Mouse (Mus musculus): ENCODE data around the gene Hip1r.

The Hip1r gene

DNA sequence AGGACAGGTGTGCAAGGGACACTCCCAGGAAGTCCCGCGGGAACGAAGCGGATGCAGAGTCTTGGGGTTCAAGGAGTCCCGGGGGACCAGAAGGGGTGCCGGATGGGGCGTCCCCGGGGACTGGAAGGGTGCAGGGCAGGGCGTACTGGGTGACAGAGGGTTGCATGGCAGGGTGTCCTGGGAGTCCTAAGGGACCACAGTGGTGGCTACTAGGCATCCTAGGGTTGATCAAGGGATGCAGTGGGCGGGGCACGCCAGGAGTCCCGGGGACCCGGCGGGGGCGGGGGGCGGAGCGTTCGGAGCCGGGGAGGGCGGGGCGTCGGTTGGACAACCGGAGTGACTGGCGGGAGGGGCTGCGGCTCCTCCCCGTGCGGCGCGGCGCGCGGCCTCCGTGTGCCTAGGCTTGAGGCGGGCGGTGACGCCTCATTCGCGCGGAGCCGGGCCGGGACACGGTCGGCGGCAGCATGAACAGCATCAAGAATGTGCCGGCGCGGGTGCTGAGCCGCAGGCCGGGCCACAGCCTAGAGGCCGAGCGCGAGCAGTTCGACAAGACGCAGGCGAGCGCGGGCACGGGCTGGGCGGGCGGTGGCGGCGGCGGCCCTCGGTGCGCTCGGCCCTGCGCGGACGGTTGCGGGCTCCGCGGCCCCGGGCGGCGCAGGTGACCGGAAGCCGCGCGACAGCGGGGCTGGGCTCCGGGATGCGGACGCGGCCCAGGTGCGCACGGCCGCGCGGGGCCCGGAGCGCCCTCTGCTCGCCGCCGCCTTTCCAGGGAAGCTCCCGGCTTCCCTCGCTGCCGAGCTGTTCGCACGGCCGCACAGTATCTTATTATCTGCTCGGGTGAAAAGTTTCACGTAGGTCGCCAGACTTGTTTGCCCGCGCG, at the start of gene Hip1r:
TSS of gene Hip1r (plus strand) at position 330 of the 880 bp plus-strand sequence.
- in situ Hi-C loops (cut with MboI; ENCODE audit: low sequenced_read_pairs): no loop called here

GRCm38 (mm10) chr5:123927118-123927517, 46.3 kb upstream of the Hip1r start, which contains the start of gene Gm43518:
TSS of gene Gm43518 (plus strand) at chr5:123927418.
- in situ Hi-C loops (cut with MboI; ENCODE audit: low sequenced_read_pairs): no loop called here

DNA sequence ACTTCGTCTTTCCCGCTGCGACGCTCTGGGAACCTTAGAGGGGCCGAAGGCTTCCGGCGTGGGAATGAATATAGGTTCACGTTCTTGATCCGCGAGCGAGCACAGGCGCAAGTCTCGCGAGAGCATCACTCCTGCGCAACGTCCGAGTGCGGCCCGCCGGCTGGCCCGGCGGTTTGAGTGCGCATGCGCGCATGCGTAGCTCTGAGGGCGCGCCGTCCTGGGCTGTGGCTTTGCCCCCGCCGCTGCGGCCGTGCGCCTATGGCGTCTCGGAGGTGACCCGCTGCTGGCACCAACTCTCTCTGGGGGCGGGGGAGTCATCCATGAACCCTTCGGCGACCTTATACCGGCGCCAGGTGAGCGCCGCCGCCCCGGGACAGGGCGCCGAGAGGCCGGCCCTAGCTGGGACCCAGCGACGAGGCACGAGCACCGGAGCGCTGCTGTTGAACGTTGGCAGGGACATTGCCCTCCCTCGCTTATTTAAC, 42.9 kb upstream of the Hip1r start, which contains the start of gene Ccdc62:
TSS of gene Ccdc62 (plus strand) at position 172 of the 482 bp plus-strand sequence.
- in situ Hi-C loops (cut with MboI; ENCODE audit: low sequenced_read_pairs): no loop called here

GRCm38 (mm10) chr5:123931131-123931530, 42.3 kb upstream of the Hip1r start:
- in situ Hi-C loops (cut with MboI; ENCODE audit: low sequenced_read_pairs): no loop called here

DNA sequence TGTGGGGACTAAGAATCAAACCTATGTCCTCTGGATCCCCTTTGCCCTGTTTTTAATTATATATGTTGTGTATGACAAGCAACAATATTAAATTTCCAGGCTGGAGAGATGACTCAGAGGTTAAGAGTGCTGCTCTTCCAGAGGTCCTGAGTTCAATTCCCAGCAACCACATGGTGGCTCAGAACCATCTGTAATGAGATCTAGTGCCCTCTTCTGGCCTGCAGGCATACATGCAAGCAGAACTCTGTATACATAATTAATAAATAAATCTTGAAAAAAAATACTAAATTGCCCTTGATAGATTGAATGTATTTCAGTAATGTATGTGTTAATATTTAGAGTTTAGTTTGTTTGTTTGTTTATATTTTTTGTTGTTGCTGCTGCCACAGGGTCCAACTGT, 40.5 kb upstream of the Hip1r start:
- in situ Hi-C loops (cut with MboI; ENCODE audit: low sequenced_read_pairs): no loop called here

DNA sequence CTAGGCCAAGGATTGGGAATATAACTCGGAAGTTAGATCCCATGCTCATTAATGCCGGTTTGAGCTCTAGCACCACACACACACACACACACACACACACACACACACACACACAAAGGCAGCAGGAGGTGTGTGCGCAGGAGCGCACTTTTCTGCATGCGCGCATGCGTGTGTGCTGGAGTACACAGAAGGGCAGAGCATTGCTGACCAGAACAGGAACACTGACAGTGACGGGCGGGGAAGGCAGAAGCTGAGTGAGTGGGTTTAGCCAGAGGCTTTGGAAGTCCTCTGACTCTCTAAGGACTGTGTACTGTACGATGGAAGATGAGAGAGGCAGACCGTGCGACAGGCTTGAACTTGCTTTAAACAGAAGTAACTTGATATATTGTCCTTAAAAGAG, 39.9 kb upstream of the Hip1r start:
- in situ Hi-C loops (cut with MboI; ENCODE audit: low sequenced_read_pairs): no loop called here

DNA sequence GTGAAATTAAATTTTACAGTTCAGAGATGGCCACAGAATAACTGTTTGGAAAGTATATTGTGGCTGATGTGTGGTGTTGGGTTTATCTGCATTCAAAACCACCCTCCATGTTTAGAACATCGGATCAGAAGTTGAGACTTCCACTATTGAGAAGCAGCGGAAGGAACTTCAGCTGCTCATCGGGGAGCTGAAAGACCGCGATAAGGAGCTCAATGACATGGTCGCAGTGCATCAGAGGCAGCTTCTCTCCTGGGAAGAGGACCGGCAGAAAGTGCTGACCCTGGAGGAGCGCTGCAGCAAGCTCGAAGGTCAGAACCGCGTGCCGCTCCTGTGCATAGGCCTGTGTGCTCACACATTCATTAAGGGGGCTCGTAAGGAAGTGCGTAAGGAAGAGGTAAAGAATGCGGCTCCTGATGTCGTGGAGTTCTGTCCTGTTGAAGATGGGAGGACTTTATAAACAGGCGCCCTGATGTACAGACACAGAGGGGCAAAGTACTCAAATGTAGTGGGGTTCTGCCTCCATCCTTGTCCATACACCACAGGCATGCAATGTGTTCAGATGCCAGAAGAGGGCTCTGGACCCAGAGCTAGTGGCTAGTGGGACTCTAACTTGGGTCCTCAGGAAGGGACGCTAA, 39.4 kb upstream of the Hip1r start:
- in situ Hi-C loops (cut with MboI; ENCODE audit: low sequenced_read_pairs): no loop called here

DNA sequence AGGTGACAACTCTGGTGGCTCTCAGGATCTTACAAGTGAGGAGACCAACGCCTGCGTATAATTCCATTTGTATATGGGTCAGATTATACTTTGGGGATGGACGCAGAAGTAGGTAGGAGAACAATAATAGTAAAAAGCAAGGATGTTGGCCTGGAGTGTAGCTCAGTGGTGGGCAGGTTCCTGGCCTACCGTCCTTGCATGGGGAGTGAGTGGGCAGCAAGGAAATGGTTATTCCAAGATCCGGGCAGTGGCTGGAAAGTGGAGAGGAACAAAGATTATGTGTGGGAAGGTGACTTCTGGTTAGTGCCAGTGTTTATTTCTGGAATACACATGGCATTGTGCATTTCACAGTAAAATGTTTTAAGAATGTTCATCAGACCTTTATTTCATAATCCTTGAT, 37.5 kb upstream of the Hip1r start:
- in situ Hi-C loops (cut with MboI; ENCODE audit: low sequenced_read_pairs): no loop called here

DNA sequence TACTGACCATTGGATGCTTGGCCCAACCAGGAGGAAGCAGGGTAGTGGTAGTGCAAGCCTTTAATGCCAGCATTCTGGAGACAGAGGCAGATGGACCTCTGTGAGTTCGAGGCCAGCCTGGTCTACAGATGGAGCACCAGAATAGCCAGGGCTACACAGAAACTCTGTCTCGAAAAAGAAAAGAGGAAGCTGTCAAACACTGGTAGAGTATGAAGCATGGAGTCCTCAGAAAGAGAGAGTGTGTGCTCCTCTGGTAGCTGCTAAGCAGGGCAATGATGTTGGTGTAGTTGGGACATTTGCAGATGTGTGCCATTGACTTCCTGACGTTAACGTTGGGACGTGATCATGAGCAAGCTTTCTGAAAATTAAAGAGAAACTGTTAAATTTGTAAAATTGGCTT, 34.9 kb upstream of the Hip1r start:
- in situ Hi-C loops (cut with MboI; ENCODE audit: low sequenced_read_pairs): no loop called here

- in situ Hi-C loops (cut with MboI; ENCODE audit: low sequenced_read_pairs): loop anchor here (5.0 kb wide), 1 partner anchor 41 kb away; no protein-coding TSS in a partner anchor
Measured at GRCm38 (mm10) chr5:123946546-123946945, 26.9 kb upstream of the Hip1r start.

DNA sequence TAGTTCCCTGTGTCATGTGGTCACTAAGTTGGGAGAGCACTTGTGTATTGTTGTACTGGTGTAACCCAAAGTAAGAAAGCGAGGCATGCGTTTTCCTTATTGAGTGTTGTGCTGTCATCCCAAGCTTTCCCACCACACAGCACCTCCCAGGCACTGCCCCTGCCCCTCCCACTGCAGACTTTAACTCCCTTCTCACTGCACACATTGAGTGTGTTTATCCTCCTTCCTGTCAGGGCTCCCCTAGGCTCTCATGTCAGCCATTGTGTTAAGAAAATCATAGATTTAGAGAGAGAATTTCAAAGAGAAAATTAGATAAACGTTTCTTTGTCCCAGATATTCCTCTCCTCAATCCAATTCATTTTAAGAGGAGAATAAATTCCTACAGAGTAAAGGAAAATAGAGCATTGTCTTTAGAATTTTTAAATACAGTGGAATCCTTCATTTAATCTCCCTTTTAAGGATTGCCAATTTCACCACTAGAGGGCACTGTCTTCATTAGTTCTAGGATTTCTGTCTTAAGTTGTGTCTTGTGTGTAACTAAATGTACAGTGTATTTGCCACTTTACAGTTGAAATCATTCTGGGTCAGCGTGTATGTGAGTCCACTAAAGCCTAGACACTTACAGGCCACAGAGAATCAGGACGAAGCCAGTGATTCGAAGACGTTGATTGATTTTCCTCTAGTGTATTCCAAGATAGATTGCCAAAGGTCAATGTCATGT, 26.2 kb upstream of the Hip1r start:
- in situ Hi-C loops (cut with MboI; ENCODE audit: low sequenced_read_pairs): loop anchor here (5.0 kb wide), 1 partner anchor 40 kb away; no protein-coding TSS in a partner anchor

DNA sequence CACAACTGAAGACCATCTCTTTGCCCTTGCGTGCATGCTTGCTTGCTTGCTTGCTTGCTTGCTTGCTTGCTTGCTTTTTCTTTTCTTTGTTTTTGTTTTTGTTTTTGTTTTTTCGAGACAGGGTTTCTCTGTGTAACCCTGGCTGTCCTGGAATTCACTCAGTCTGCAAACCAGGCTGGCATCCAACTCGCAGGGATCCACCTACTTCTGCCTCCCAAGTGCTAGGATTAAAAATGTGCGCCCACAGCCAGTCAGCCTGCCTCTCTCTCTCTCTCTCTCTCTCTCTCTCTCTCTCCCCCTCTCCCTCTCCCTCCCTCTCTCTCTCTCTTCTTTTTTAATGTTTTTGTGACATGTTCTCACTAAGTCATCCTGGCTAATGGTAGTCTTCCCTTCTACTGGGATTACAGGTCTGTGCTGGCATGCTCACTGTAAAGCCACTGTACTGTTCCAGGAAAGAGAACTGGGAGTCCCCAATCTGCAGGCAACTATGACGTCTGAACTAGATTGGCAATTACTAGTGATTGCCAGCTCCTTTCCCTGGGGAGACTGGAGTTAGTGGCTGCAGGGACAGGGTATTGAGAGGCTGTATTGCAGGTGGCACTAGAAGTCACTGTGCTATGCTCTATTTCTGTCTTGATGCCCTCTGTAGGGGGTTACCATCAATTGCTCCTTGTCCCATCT, 20.9 kb upstream of the Hip1r start:
- in situ Hi-C loops (cut with MboI; ENCODE audit: low sequenced_read_pairs): no loop called here

DNA sequence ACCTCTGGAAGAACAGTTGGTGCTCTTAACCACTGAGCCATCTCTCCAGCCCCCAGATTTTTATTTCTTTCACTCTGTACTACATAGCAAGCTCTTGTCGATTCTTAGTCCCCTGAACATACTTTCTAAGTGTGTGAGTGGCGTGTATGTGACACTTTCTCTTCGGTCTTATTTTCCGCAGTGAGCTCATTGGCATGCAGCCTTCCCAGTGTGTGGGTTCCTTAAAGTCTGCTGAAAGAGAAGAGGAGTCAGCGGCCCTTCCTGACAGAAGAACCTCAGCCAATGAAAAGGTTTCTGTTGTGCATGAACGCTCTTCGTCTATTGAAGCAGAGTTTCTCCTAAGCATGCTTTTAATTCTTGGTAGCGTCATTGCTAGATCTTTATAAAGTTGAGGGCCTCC, 16.2 kb upstream of the Hip1r start:
- in situ Hi-C loops (cut with MboI; ENCODE audit: low sequenced_read_pairs): no loop called here

DNA sequence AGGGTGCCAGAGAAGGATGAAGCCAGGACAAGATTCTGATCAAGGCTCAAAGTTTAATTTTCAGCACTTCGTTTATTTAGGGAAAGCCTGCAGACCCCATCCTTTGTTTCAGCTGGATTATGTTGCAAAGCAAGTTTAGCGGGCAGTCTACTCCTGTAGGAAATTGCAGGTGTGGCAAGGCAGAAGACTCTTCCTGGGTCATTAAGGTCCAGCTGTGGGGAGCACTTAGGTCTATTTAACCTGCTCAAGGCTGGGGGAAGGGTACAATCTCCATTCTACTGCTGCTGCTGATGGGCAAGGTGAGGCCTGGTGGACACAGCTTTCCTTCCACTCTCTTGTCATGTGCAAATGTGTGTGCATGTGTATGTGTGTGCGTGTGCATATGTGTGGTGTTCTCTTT, 14.4 kb upstream of the Hip1r start:
- in situ Hi-C loops (cut with MboI; ENCODE audit: low sequenced_read_pairs): no loop called here

DNA sequence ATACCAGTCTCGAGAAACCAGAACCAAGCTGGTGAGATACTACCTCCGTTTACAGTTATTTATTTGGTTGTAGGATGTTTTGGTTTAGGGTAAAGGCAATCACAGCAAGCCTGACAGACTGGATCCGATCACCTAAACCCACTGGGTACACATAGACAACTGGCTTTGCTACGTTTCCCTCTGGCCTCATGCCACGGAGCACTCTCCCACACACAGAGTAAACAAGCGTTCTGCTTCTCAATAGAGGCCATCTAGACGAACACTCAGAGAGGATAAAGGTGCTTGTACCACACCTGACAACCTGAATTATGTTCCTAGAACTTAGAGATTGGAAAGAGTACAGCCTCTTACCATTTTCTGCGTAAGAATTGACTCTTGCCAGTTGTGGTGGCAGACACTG, 13.3 kb upstream of the Hip1r start:
- in situ Hi-C loops (cut with MboI; ENCODE audit: low sequenced_read_pairs): no loop called here

GRCm38 (mm10) chr5:123961046-123961445, 12.4 kb upstream of the Hip1r start:
- in situ Hi-C loops (cut with MboI; ENCODE audit: low sequenced_read_pairs): no loop called here

DNA sequence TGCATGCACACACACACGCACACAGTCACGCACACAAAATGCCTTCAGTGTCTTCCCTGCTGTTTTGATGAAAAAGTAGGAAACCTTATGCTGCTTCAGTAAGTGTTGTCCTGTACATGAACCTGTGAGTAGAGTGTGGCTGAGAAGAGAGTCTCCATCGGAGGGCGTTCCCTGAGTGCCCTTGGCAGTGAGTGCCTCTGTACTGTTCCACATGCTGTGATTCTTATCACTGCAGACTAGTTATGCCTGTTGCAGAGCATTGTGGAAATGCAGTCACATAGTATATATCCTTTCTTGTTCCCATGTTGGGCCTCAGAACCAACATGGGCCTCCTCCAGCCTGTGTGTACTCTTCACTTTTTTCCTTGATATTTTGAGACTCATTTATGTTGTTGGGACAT, 9.2 kb upstream of the Hip1r start:
- in situ Hi-C loops (cut with MboI; ENCODE audit: low sequenced_read_pairs): no loop called here

- in situ Hi-C loops (cut with MboI; ENCODE audit: low sequenced_read_pairs): no loop called here
Measured at GRCm38 (mm10) chr5:123966759-123967158, 6.7 kb upstream of the Hip1r start.

DNA sequence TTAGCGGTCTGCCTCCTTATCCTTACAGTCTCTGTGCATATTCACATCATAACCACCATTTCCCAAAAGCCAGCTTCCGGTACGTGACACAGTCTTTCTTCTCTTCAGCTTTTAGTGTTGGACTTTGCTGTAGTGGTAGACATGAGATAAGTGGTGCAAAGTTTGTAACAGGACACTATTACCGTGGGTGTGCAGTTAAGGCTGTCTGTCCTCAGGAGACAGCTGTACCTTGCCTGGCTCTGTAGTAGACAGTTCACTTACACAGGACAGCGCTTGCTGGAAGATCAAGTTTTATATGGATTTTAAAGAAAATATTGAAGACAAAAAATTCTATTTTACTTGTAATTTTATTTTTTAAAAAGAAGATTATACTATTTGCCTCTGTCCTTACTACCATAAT, 5.0 kb upstream of the Hip1r start:
- in situ Hi-C loops (cut with MboI; ENCODE audit: low sequenced_read_pairs): no loop called here

- in situ Hi-C loops (cut with MboI; ENCODE audit: low sequenced_read_pairs): no loop called here
Measured at GRCm38 (mm10) chr5:123969216-123969615, 4.2 kb upstream of the Hip1r start.

- in situ Hi-C loops (cut with MboI; ENCODE audit: low sequenced_read_pairs): no loop called here
Measured at GRCm38 (mm10) chr5:123970576-123970975, 2.9 kb upstream of the Hip1r start.

All from CH12F3 (cell line).